Mouse (Mus musculus) embryonic facial prominence, embryonic 14.5 days (tissue): Measurements from ENCODE around the gene Mdfic. TPM values are rescaled to one million over a fixed set of nuclear protein-coding genes. Genes with fewer than 3 reads are reported as not detected.
A peak's percentile ranks its signal among the peaks of the same experiment; 100 is the strongest.
"Not testable (repeated sequence)": the region's sequence is repeated elsewhere in the genome, so short reads cannot be mapped to it uniquely, and the experiment has no call there.

ENCODE experiments used
- ATAC-seq: fragments of 200-750 bp; cut with Nextera tagmentation; 2 replicates; pipeline ENCODE4 v1.8.0; 2017; ENCODE audit warnings: low read depth, moderate number of reproducible peaks, moderate TSS enrichment
- DNase-seq: peaks from one replicate; pipeline ENCODE4 v3.0.0-alpha.2; 2015; ENCODE audit warnings: low spot score
- H3K27ac ChIP-seq: fragments of 300-500 bp; sonication (generic); replicated peaks from 2 replicates; pipeline ENCODE4 v1.5.1; 2014; ENCODE audit warnings: low read depth, mild to moderate bottlenecking, low read length, moderate library complexity
- H3K27me3 ChIP-seq: fragments of 300-500 bp; sonication (generic); replicated peaks from 2 replicates; pipeline ENCODE4 v1.6.1; 2014; ENCODE audit warnings: low read length; ENCODE audit not compliant: control insufficient read depth, insufficient read depth
- H3K36me3 ChIP-seq: fragments of 300-500 bp; sonication (generic); 2 replicates; pipeline ENCODE4 v1.6.1; 2014; ENCODE audit warnings: low read length, mixed read lengths; ENCODE audit not compliant: control insufficient read depth, insufficient read depth
- H3K4me1 ChIP-seq: fragments of 300-500 bp; sonication (generic); 2 replicates; pipeline ENCODE4 v1.6.1; 2014; ENCODE audit warnings: antibody characterized with exemption, low read length; ENCODE audit not compliant: control insufficient read depth, insufficient read depth
- H3K4me2 ChIP-seq: fragments of 300-500 bp; sonication (generic); 2 replicates; pipeline ENCODE4 v1.6.1; 2014; ENCODE audit warnings: low read depth, mild to moderate bottlenecking, low read length, moderate library complexity, mixed read lengths
- H3K4me3 ChIP-seq: fragments of 300-500 bp; sonication (generic); 2 replicates; pipeline ENCODE4 v1.5.1; 2014; ENCODE audit warnings: low read depth, mild to moderate bottlenecking, low read length
- H3K9ac ChIP-seq: fragments of 300-500 bp; sonication (generic); 2 replicates; pipeline ENCODE4 v1.6.1; 2014; ENCODE audit warnings: low read depth, mild to moderate bottlenecking, low read length, moderate library complexity, mixed read lengths
- H3K9me3 ChIP-seq: fragments of 300-500 bp; sonication (generic); 2 replicates; pipeline ENCODE4 v1.6.1; 2016; ENCODE audit warnings: low read length; ENCODE audit not compliant: control insufficient read depth
- WGBS: fragments of 180-500 bp; shearing (Covaris S2); extraction: QIAGEN DNeasy Blood & Tissue Kit; methylation state at CpG from one replicate; pipeline ENCODE4 v1.1.7; 2014; 5-methylcytosine and 5-hydroxymethylcytosine counted together
- polyA plus RNA-seq: library from polyadenylated mRNA; unstranded; fragments of >200 nt; fragmentation: Nextera tagmentation; extraction: Ambion mirVana; gene quantifications from 2 replicates; pipeline ENCODE4 v1.2.1, GENCODE M21; 2014

Gene Mdfic
- polyA plus RNA-seq, 1 experiment from 2014 or later, result 11.1 TPM

DNA sequence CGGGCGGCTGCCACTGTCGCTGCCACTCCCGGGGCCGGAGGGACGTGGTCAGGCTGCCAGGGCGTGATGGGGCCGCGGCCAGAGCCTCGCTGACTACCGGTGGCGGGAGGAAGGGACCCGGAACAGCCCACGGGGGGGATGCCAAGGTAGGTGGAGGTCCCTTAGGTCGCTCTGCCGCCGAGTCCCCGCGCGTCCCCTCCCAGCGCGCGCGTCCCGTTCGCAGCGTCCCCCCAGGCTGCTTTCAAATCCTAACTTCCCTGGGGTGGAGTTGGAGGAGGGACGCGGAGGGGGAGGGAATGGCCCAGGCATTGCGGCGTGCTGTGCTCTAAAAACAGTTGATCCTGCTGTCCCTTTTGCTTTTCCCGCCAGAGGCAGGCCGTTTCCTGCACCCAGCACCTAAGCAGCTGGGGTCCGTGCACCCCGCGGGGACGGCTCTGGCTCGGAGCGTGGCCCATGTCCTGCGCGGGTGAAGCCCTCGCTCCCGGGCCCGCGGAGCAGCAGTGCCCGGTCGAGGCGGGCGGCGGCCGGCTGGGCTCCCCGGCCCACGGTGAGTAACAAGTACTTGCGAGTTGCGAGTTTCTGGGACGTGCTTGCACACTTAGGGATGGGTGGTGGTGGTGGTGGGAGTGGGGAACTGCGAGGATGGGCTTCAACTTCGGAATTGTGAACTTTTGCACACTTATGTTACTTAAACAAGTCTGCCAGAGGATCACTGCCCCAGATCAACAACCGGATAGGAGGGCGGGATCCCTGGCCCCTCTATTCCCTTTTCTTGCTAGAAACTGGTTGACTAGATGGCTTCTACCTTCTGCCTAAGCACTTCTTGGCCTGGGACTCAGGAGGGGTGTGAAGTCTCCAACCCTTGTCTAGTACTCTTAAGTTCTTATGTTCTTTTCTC is 606 bp downstream of the Mdfic start:
- Histone ChIP-seq H3K4me3 (peak overlapping the region; percentile 69), H3K4me2 (peak overlapping the region; percentile 71), H3K4me1 (peaks cover 11% of the 10 kb centered on the region), H3K27ac (peak overlapping the region; percentile 85), H3K9me3 (no peaks in the 10 kb centered on the region), H3K27me3 (no peaks in the 10 kb centered on the region), H3K9ac (peak overlapping the region; percentile 89), H3K36me3 (no peaks in the 10 kb centered on the region)
- 0% methylated on average over 23 of the region's 60 CpGs for WGBS
- DNase-seq (peak; percentile 67), ATAC-seq (peak; percentile 77)

DNA sequence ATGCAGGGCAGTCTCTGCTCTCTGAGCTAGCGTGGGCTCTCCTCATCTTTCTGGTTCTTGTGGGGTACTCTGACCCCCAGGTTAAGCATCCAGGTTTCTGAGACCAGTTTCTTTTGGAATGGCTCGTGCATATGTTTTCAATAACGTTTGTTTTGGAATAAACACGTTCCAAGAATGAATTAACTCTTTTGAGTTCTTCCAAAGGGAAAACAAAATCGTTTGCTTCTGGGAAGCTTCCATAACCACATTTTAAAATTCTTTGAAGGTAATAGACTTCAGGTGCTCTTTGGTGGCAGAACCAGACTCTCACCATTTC is 1.2 kb downstream of the Mdfic start:
- no peak for ATAC-seq
- H3K27me3 ChIP-seq, result no peaks in the 10 kb centered on the region
- peak overlapping the region; percentile 71 for H3K4me2 ChIP-seq
- no peaks in the 10 kb centered on the region for H3K9me3 ChIP-seq
- H3K27ac ChIP-seq, result peak overlapping the region; percentile 85
- H3K4me1 ChIP-seq, result peaks cover 11% of the 10 kb centered on the region
- H3K9ac ChIP-seq, result peak overlapping the region; percentile 89
- 10% methylated on average over 5 of the region's 5 CpGs for WGBS
- peak; percentile 60 for DNase-seq
- H3K36me3 ChIP-seq, result no peaks in the 10 kb centered on the region
- peak overlapping the region; percentile 69 for H3K4me3 ChIP-seq

DNA sequence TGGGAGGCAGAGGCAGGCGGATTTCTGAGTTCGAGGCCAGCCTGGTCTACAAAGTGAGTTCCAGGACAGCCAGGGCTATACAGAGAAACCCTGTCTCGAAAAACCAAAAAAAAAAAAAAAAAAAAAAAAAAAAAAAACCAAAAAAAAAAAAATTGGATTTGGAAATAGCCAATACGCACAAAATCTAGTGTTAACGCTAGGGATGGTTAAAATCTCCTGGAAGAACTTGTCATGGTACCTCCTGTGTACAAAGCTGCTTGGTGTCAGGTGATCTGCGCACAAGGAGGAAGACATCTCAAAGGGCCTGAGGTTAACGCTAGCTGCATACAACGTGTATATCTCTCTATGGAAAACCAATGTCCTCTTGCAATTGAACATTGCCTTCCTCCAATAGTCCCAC is 2.2 kb downstream of the Mdfic start:
- H3K4me3 ChIP-seq, H3K9ac ChIP-seq, H3K27ac ChIP-seq, H3K9me3 ChIP-seq, DNase-seq, H3K27me3 ChIP-seq, ATAC-seq, H3K36me3 ChIP-seq: not testable (repeated sequence)
- H3K4me2 ChIP-seq, result peak overlapping the region; percentile 71
- H3K4me1 ChIP-seq, result peaks cover 11% of the 10 kb centered on the region
- WGBS, result 90% methylated on average over 7 of the region's 8 CpGs

DNA sequence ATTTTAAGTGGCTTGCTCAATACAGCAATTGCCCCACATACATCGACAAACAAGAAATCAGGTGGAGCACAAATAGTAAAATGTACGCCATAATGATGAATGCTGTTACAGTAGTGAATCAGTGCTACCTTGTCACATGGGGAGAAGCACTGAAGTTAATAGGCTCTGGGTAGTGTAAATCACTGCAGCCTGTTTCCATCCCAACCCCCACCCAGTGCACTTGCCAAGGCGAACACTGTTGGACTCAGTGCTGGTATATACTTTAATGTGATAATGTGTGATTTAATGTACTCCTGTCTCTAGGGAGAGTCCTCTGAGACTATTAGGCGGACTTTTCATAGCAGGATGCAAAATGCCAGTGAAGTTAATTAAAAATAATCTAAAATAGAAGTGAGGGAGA is 3.8 kb downstream of the Mdfic start:
- 77% methylated on average over 4 of the region's 4 CpGs for WGBS
- no peak for ATAC-seq
- H3K36me3 ChIP-seq, result no peaks in the 10 kb centered on the region
- H3K27ac ChIP-seq, result no peak overlapping the region
- H3K27me3 ChIP-seq, result no peaks in the 10 kb centered on the region
- no peak overlapping the region for H3K9ac ChIP-seq
- no peak overlapping the region for H3K4me3 ChIP-seq
- H3K9me3 ChIP-seq, result no peaks in the 10 kb centered on the region
- H3K4me2 ChIP-seq, result no peak overlapping the region
- peaks cover 11% of the 10 kb centered on the region for H3K4me1 ChIP-seq
- DNase-seq, result no peak

DNA sequence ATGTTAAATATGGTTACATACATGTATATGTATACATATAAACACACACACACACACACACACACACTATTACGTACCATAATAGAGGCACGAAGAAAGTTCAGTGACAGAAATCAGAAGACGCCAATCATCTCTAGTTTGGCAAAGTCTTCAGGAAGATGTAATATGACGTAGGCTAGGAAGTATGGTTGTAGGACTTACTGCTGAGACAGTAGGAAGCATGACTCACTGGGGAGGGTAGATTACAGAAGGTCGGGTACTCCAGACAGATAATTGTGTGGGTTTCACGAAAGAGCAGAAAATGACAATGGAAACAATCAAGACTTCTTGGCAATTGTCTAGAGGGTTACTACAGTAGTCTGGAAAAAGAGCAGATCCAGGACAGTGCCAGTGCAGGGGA is 6.0 kb downstream of the Mdfic start:
- H3K9me3 ChIP-seq, result no peaks in the 10 kb centered on the region
- no peak overlapping the region for H3K27ac ChIP-seq
- no peaks in the 10 kb centered on the region for H3K27me3 ChIP-seq
- H3K4me3 ChIP-seq, result no peak overlapping the region
- 81% methylated on average over 6 of the region's 6 CpGs for WGBS
- H3K36me3 ChIP-seq, result no peaks in the 10 kb centered on the region
- H3K9ac ChIP-seq, result no peak overlapping the region
- ATAC-seq (no peak), DNase-seq (no peak)
- no peak overlapping the region for H3K4me2 ChIP-seq
- H3K4me1 ChIP-seq, result peaks cover 15% of the 10 kb centered on the region

DNA sequence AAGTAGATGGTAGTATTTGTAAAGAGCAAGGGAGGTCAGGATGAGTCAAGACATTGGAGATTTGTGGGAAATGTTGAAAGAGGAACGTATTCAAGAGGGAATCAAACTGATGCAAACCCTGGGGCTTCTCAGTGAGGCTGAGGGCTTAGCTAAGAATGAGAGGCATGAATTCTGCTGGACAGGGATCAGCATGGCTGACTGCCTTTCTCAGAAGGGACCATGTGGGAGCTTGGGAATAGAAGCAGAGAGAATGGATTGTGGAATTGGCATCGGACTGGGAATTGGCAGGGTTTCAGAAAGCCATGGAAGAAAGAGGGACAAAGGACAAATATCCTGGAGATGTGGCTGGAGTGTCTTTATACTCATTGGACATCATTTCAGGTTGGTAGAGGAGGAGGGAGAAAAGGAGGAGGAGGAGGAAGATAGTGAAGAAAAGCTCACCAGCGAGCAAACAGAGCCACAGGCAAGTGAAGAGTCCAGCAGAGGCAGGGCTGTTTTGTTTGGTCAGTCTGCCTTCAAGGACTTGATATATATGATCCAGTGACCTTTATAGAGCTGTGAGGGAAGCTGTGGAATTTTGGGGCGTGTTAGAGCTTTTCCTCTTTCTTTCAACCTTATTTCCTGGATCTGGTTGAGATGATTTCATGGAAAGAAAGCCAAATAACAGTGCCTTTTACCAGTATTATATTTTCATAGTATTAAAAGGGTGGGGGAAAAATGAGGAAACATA is 7.4 kb downstream of the Mdfic start:
- ATAC-seq (no peak), DNase-seq (no peak)
- H3K36me3 ChIP-seq, result no peaks in the 10 kb centered on the region
- H3K9ac ChIP-seq, result no peak overlapping the region
- H3K4me1 ChIP-seq, result peaks cover 13% of the 10 kb centered on the region
- H3K4me3 ChIP-seq, result no peak overlapping the region
- no peaks in the 10 kb centered on the region for H3K27me3 ChIP-seq
- H3K9me3 ChIP-seq, result no peaks in the 10 kb centered on the region
- H3K4me2 ChIP-seq, result no peak overlapping the region
- WGBS, result 61% methylated on average over 4 of the region's 4 CpGs
- H3K27ac ChIP-seq, result 0 out of 2 replicates have a peak overlapping the region, but pooled peaks have one; percentile 7

DNA sequence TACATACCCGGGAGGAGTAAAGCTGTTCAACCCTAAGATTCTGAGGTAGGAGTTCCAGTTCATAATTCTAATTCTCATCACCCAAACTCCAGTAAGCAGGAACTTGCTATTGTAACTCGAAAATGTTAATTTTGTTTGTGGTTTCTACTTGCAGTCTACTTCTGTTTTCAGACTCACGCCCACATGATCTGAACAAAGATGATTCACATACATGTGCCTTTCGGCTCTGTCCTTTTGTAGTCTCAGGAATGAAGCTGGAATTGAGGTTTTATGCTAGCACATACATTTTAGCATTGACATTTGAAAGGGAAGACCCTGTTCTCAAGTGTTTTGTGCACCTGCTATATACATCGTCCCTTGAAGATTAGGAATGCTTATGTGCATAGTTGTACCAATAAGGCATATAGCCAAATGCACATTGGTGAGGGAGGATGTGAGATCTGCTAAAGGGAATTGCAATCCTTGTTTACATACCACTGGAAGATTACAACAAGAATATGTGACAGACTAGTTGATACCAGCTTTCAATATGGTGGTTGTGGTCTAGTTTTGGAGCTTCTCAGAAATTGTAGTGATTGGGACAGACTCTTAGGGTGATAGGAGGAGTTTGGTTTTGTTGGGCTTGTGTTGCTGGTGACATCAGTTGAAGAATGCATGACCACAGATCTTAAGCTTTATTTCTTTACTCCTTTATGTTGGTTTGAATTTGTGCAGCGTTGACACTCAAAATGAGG is 8.6 kb downstream of the Mdfic start:
- 87% methylated on average over 6 of the region's 6 CpGs for WGBS
- no peak for DNase-seq
- no peaks in the 10 kb centered on the region for H3K9me3 ChIP-seq
- H3K4me2 ChIP-seq, result no peak overlapping the region
- no peak overlapping the region for H3K27ac ChIP-seq
- H3K27me3 ChIP-seq, result no peaks in the 10 kb centered on the region
- ATAC-seq, result no peak
- H3K4me1 ChIP-seq, result peaks cover 10% of the 10 kb centered on the region
- no peak overlapping the region for H3K9ac ChIP-seq
- H3K36me3 ChIP-seq, result no peaks in the 10 kb centered on the region
- no peak overlapping the region for H3K4me3 ChIP-seq

DNA sequence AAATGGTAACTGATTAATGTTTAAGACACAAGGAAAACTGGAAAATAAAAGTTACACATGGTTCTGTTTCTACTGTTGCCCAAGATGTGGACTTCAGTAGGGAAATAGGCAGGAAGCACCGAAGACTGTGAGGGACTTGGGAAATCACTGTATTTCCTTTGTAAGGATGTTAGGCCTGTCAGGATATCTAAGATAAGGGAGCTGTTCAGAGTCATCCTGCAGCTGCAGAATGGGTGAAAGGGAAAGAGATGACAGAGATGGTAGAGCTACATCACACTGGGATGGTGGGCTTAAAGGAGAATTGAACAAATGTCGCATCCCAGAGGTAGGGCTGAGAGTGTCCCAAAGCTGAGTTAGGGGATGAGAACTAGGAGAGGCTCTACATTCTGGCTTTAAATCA is 9.8 kb downstream of the Mdfic start:
- H3K27me3 ChIP-seq, result no peaks in the 10 kb centered on the region
- no peaks in the 10 kb centered on the region for H3K9me3 ChIP-seq
- ATAC-seq (no peak), DNase-seq (no peak)
- H3K4me2 ChIP-seq, result no peak overlapping the region
- no peak overlapping the region for H3K27ac ChIP-seq
- no peak overlapping the region for H3K9ac ChIP-seq
- H3K4me1 ChIP-seq, result peaks cover 9% of the 10 kb centered on the region
- no peaks in the 10 kb centered on the region for H3K36me3 ChIP-seq
- H3K4me3 ChIP-seq, result no peak overlapping the region
- WGBS, result 92% methylated on average over 2 of the region's 2 CpGs
